Mouse (Mus musculus) midbrain, embryonic 13.5 days (tissue): Measurements from ENCODE around the gene Mob1b. TPM values are rescaled to one million over a fixed set of nuclear protein-coding genes. Genes with fewer than 3 reads are reported as not detected.
"Not testable (repeated sequence)": the region's sequence is repeated elsewhere in the genome, so short reads cannot be mapped to it uniquely, and the experiment has no call there.

Source experiments
- ATAC-seq: fragments of 200-750 bp; cut with Nextera tagmentation; 2 replicates; pipeline ENCODE4 v1.8.0; 2017; ENCODE audit warnings: mild to moderate bottlenecking, moderate TSS enrichment, moderate library complexity
- H3K27ac ChIP-seq: fragments of 300-500 bp; sonication (generic); 2 replicates; pipeline ENCODE4 v1.5.1; 2015; ENCODE audit warnings: inconsistent platforms, mild to moderate bottlenecking, moderate library complexity
- H3K27me3 ChIP-seq: fragments of 300-500 bp; sonication (generic); 2 replicates; pipeline ENCODE4 v1.6.1; 2015; ENCODE audit warnings: mild to moderate bottlenecking, inconsistent platforms
- H3K36me3 ChIP-seq: fragments of 300-500 bp; sonication (generic); 2 replicates; pipeline ENCODE4 v1.6.1; 2015; ENCODE audit warnings: mild to moderate bottlenecking, inconsistent platforms
- H3K4me1 ChIP-seq: fragments of 300-500 bp; sonication (generic); replicated peaks from 2 replicates; pipeline ENCODE4 v1.6.1; 2015; ENCODE audit warnings: inconsistent platforms
- H3K4me2 ChIP-seq: fragments of 300-500 bp; sonication (generic); replicated peaks from 2 replicates; pipeline ENCODE4 v1.6.1; 2015; ENCODE audit warnings: moderate library complexity, mild to moderate bottlenecking, inconsistent platforms
- H3K4me3 ChIP-seq: fragments of 300-500 bp; sonication (generic); replicated peaks from 2 replicates; pipeline ENCODE4 v1.5.1; 2015; ENCODE audit warnings: mild to moderate bottlenecking, inconsistent platforms
- H3K9ac ChIP-seq: fragments of 300-500 bp; sonication (generic); replicated peaks from 2 replicates; pipeline ENCODE4 v1.6.1; 2015; ENCODE audit warnings: mild to moderate bottlenecking, inconsistent platforms
- H3K9me3 ChIP-seq: fragments of 300-500 bp; sonication (generic); 2 replicates; pipeline ENCODE4 v1.6.1; 2016; ENCODE audit warnings: mild to moderate bottlenecking, inconsistent platforms
- WGBS: fragments of 180-500 bp; shearing (Covaris S2); methylation state at CpG from one replicate; pipeline ENCODE4 v1.1.7; 2015; 5-methylcytosine and 5-hydroxymethylcytosine counted together
- polyA plus RNA-seq: library from polyadenylated mRNA; unstranded; fragments of >200 nt; fragmentation: Nextera tagmentation; extraction: Ambion mirVana; gene quantifications from 2 replicates; pipeline ENCODE4 v1.2.1, GENCODE M21; 2015

Gene Mob1b
- polyA plus RNA-seq, 1 experiment from 2014 or later: 12.0 TPM

- no peak overlapping the region for H3K9ac ChIP-seq
- H3K36me3 ChIP-seq: no peaks in the 10 kb centered on the region
- ATAC-seq: peak; percentile 35
- 0 out of 2 replicates have a peak overlapping the region, but pooled peaks have one; percentile 4 for H3K27ac ChIP-seq
- no peak overlapping the region for H3K4me3 ChIP-seq
- no peaks in the 10 kb centered on the region for H3K27me3 ChIP-seq
- 17% methylated on average over 10 of the region's 10 CpGs for WGBS
- no peaks in the 10 kb centered on the region for H3K9me3 ChIP-seq
- no peak overlapping the region for H3K4me2 ChIP-seq
- H3K4me1 ChIP-seq: peaks cover 19% of the 10 kb centered on the region
Measured at GRCm38 (mm10) chr5:88711618-88712224, 8.9 kb upstream of the Mob1b start.

- no peaks in the 10 kb centered on the region for H3K36me3 ChIP-seq
- no peak overlapping the region for H3K4me3 ChIP-seq
- ATAC-seq: no peak
- WGBS: 67% methylated on average over 6 of the region's 6 CpGs
- H3K4me1 ChIP-seq: peaks cover 19% of the 10 kb centered on the region
- no peak overlapping the region for H3K9ac ChIP-seq
- H3K9me3 ChIP-seq: no peaks in the 10 kb centered on the region
- H3K4me2 ChIP-seq: no peak overlapping the region
- H3K27me3 ChIP-seq: no peaks in the 10 kb centered on the region
- no peak overlapping the region for H3K27ac ChIP-seq
Measured at GRCm38 (mm10) chr5:88712328-88712727, 8.3 kb upstream of the Mob1b start.

- H3K27me3 ChIP-seq: no peaks in the 10 kb centered on the region
Measured at GRCm38 (mm10) chr5:88716983-88717382, 3.7 kb upstream of the Mob1b start.

GRCm38 (mm10) chr5:88721003-88721475 lies 384 bp downstream of the Mob1b start:
- H3K9ac ChIP-seq: peak overlapping the region; percentile 99
- H3K9me3 ChIP-seq: no peaks in the 10 kb centered on the region
- ATAC-seq: peak; percentile 88
- peak overlapping the region; percentile 97 for H3K4me2 ChIP-seq
- H3K4me3 ChIP-seq: peak overlapping the region; percentile 99
- H3K4me1 ChIP-seq: peaks cover 34% of the 10 kb centered on the region
- no peaks in the 10 kb centered on the region for H3K27me3 ChIP-seq
- no peaks in the 10 kb centered on the region for H3K36me3 ChIP-seq
- peak overlapping the region; percentile 93 for H3K27ac ChIP-seq
- 0% methylated on average over 38 of the region's 38 CpGs for WGBS

More at GRCm38 (mm10) chr5:88716983-88717382, 3.7 kb upstream of the Mob1b start:
- 79% methylated on average over 2 of the region's 2 CpGs for WGBS
- Histone ChIP-seq H3K36me3 (no peaks in the 10 kb centered on the region), H3K4me2 (no peak overlapping the region), H3K9ac (no peak overlapping the region), H3K9me3 (no peaks in the 10 kb centered on the region), H3K27ac (no peak overlapping the region), H3K4me3 (no peak overlapping the region), H3K4me1 (peaks cover 12% of the 10 kb centered on the region)
- ATAC-seq: no peak

GRCm38 (mm10) chr5:88721565-88722212 lies 1.0 kb downstream of the Mob1b start:
- H3K4me2 ChIP-seq: peak overlapping the region; percentile 97
- peak; percentile 49 for ATAC-seq
- H3K4me3 ChIP-seq: peak overlapping the region; percentile 99
- 3% methylated on average over 31 of the region's 31 CpGs for WGBS
- H3K9ac ChIP-seq: peak overlapping the region; percentile 99
- no peaks in the 10 kb centered on the region for H3K27me3 ChIP-seq
- H3K4me1 ChIP-seq: peaks cover 34% of the 10 kb centered on the region
- no peaks in the 10 kb centered on the region for H3K36me3 ChIP-seq
- H3K27ac ChIP-seq: peak overlapping the region; percentile 93
- H3K9me3 ChIP-seq: no peaks in the 10 kb centered on the region

- ATAC-seq: no peak
- Histone ChIP-seq H3K27me3 (no peaks in the 10 kb centered on the region), H3K36me3 (no peaks in the 10 kb centered on the region), H3K9ac (peak overlapping the region; percentile 99), H3K4me1 (peaks cover 34% of the 10 kb centered on the region), H3K4me2 (peak overlapping the region; percentile 97), H3K4me3 (peak overlapping the region; percentile 99), H3K27ac (peak overlapping the region; percentile 93; the same call in 1 of the 2 replicates), H3K9me3 (no peaks in the 10 kb centered on the region)
- WGBS: 25% methylated on average over 4 of the region's 4 CpGs
Measured at GRCm38 (mm10) chr5:88722213-88722600, 1.6 kb downstream of the Mob1b start.

- H3K9me3 ChIP-seq: no peaks in the 10 kb centered on the region
Measured at GRCm38 (mm10) chr5:88724030-88724429, 3.4 kb downstream of the Mob1b start.

GRCm38 (mm10) chr5:88727593-88728144 lies 7.0 kb downstream of the Mob1b start:
- Histone ChIP-seq H3K4me3 (no peak overlapping the region), H3K4me2 (no peak overlapping the region), H3K9me3 (no peaks in the 10 kb centered on the region), H3K9ac (no peak overlapping the region), H3K27ac (no peak overlapping the region), H3K36me3 (0 out of 2 replicates have a peak, but pooled peaks cover 2% of the 10 kb centered on the region), H3K4me1 (peaks cover 18% of the 10 kb centered on the region), H3K27me3 (no peaks in the 10 kb centered on the region)
- no peak for ATAC-seq
- 95% methylated on average over 3 of the region's 3 CpGs for WGBS

More at GRCm38 (mm10) chr5:88724030-88724429, 3.4 kb downstream of the Mob1b start:
- Histone ChIP-seq H3K4me2 (no peak overlapping the region), H3K27me3 (no peaks in the 10 kb centered on the region), H3K4me3 (no peak overlapping the region), H3K9ac (no peak overlapping the region), H3K36me3 (no peaks in the 10 kb centered on the region), H3K4me1 (peaks cover 34% of the 10 kb centered on the region), H3K27ac (no peak overlapping the region)
- no peak for ATAC-seq
- WGBS: 83% methylated on average over 3 of the region's 3 CpGs

- no peak overlapping the region for H3K27ac ChIP-seq
- no peak overlapping the region for H3K4me2 ChIP-seq
- H3K4me1 ChIP-seq: no peaks in the 10 kb centered on the region
- H3K9ac ChIP-seq: no peak overlapping the region
- H3K27me3 ChIP-seq: no peaks in the 10 kb centered on the region
- 97% methylated on average over 2 of the region's 2 CpGs for WGBS
- H3K36me3 ChIP-seq: no peaks in the 10 kb centered on the region
- no peaks in the 10 kb centered on the region for H3K9me3 ChIP-seq
- no peak for ATAC-seq
- H3K4me3 ChIP-seq: no peak overlapping the region
Measured at GRCm38 (mm10) chr5:88734786-88735185, 14.1 kb downstream of the Mob1b start.

- not testable (repeated sequence) for H3K4me3 ChIP-seq
- 100% methylated on average over 1 of the region's 1 CpGs for WGBS
Measured at GRCm38 (mm10) chr5:88741065-88741464, 20.4 kb downstream of the Mob1b start.

GRCm38 (mm10) chr5:88747774-88748173 lies 27.1 kb downstream of the Mob1b start:
- 85% methylated on average over 1 of the region's 1 CpGs for WGBS
- H3K4me3 ChIP-seq: no peak overlapping the region

More at GRCm38 (mm10) chr5:88741065-88741464, 20.4 kb downstream of the Mob1b start:
- H3K4me2 ChIP-seq, H3K36me3 ChIP-seq, H3K27ac ChIP-seq, H3K4me1 ChIP-seq, H3K27me3 ChIP-seq, H3K9me3 ChIP-seq, ATAC-seq, H3K9ac ChIP-seq: not testable (repeated sequence)

GRCm38 (mm10) chr5:88753199-88753598 lies 32.5 kb downstream of the Mob1b start:
- Histone ChIP-seq H3K4me3 (no peak overlapping the region), H3K9me3 (no peaks in the 10 kb centered on the region), H3K27ac (no peak overlapping the region), H3K9ac (no peak overlapping the region), H3K4me2 (no peak overlapping the region), H3K27me3 (no peaks in the 10 kb centered on the region), H3K36me3 (peaks cover 6% of the 10 kb centered on the region), H3K4me1 (no peaks in the 10 kb centered on the region)
- no peak for ATAC-seq
- 96% methylated on average over 4 of the region's 4 CpGs for WGBS

More at GRCm38 (mm10) chr5:88747774-88748173, 27.1 kb downstream of the Mob1b start:
- peaks cover 7% of the 10 kb centered on the region for H3K36me3 ChIP-seq
- H3K27me3 ChIP-seq: no peaks in the 10 kb centered on the region
- H3K4me2 ChIP-seq: no peak overlapping the region
- H3K27ac ChIP-seq: no peak overlapping the region
- H3K9me3 ChIP-seq: no peaks in the 10 kb centered on the region
- H3K9ac ChIP-seq: no peak overlapping the region
- H3K4me1 ChIP-seq: no peaks in the 10 kb centered on the region
- no peak for ATAC-seq
